Mouse (Mus musculus) adrenal gland, postnatal 25 days (tissue): Measurements from ENCODE around the gene Slitrk4. TPM values are rescaled to one million over a fixed set of nuclear protein-coding genes. Genes with fewer than 3 reads are reported as not detected.

Experiments
- DNase-seq: peaks from one replicate; pipeline ENCODE4 v3.0.0; 2021; ENCODE audit warnings: mixed read lengths
- long read RNA-seq: library from polyadenylated mRNA; stranded (forward); transcript quantifications from one replicate; pipeline ENCODE4 v2.0.0, GENCODE M21; 2021
- total RNA-seq: library from RNA; stranded (reverse); gene quantifications from 2 replicates; pipeline ENCODE4 v1.2.3, GENCODE M21; 2021

Slitrk4 gene
- total RNA-seq: not detected in 2 replicates
- long read RNA-seq: 0 reads

DNA sequence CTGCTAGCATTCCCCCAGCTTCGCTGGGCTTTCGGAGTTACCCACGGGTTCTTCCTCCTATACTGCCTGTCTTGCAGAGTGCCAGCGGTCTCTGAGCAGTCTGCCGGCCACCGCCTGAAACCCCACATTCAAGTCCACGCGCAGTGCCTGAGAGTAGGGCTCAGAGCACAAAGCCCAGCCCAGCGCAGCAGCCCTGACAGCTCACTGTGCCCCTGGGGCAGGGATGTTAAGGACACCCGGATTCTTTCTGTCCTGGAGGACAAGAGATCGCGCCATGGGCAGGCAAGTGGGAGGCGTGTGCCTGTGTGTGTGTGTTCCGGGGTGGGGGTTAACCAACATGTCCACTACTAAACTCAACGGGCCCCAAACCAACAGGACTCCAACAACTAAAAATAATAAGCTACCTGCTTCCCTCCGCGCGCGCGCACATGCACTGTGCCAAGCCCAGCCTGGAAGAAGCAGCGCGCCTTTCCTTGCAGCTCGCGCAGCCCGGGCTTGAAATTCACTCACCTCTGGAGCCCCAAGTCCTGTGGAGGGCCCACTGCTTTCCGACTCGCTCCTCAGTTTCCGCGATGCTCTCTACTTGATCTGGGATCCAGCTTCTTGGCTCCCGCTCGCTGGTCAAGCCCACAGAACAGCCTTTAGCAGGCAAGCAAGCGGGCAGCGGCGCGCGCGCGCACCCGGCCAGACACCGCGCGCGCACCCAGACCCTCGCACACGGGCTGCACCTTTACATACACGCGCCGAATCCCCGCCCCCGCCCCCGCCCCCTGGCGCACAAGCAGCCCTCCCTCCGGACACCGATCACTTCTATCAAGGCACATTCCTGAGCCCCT lies at the start of gene Slitrk4:
TSS of gene Slitrk4 (minus strand) at position 707 of the 836 bp plus-strand sequence.
- no peak for DNase-seq

DNA sequence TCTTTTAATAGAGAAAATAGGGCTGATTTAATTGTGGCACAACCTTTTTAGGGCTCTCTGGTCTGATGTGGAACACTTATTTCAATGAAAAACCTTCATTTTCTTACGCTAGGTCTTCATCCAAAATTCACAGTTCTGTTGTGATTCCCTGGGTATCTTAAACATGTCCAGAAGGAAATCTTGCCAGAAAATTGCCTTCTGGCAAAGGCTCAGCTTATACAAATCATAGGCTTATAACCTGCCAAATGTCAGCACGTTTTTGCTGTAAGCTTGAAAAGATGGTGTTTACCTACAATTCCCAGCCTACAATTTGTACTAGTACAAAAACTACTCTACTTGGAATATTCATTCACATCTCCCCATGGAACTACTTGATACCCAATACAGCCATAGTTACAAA lies 42.7 kb upstream of the Slitrk4 start:
- no peak for DNase-seq

DNA sequence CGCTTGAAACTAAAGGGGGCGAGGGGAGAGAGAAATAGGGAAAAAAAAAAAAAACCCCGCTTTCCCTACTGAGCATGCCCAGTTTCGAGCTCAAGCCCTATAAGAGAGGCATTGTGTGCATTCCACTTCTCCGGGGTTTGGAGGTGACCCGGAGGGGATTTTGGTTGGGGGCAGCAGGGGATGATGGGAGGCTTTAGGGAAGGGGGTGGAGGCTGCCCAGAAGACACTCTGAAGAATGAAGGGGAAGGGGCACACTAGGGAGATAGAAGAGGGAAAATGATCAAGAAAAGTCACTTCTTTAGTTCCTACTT lies 1.1 kb upstream of the Slitrk4 start:
- DNase-seq: no peak

DNA sequence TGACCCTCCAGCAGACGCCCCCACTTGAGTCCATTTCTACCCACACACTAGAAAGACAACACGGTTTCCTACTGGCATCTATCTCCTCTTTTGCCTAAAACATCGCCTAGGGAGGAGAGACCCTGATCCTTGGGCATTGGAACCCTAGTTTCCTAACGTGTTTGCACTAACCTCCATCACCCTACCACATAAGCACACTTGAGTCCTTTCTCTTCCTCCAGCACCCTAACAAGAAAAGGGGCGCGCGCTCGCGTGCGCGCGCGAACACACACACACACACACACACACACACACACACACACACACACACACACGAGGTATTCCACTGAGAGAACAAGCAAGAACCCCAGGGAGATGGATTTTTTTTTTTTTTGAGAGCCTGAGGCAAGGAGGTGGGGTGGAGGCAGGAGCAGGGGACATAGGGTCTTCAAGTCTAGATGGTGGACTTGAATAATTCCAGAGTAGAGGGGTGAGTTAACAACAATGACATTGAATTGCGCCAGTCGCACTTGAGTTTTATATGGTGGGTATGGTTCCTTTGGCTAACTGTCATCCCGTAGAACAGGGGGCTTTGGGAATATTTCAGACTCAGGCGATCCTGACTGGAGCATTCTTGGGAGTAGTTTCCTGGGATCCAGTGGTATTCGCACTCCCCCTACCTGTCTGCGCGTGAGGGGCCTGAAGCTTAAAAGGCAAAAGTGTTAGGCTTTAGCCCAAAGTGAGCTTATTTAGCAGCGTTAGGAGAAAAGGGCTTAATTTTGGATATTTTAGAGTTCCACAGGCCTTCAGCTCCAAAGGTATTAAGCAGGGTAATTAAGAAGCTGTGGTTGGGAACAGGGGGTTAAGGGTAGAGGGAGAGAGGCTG lies 562 bp upstream of the Slitrk4 start:
- no peak for DNase-seq

DNA sequence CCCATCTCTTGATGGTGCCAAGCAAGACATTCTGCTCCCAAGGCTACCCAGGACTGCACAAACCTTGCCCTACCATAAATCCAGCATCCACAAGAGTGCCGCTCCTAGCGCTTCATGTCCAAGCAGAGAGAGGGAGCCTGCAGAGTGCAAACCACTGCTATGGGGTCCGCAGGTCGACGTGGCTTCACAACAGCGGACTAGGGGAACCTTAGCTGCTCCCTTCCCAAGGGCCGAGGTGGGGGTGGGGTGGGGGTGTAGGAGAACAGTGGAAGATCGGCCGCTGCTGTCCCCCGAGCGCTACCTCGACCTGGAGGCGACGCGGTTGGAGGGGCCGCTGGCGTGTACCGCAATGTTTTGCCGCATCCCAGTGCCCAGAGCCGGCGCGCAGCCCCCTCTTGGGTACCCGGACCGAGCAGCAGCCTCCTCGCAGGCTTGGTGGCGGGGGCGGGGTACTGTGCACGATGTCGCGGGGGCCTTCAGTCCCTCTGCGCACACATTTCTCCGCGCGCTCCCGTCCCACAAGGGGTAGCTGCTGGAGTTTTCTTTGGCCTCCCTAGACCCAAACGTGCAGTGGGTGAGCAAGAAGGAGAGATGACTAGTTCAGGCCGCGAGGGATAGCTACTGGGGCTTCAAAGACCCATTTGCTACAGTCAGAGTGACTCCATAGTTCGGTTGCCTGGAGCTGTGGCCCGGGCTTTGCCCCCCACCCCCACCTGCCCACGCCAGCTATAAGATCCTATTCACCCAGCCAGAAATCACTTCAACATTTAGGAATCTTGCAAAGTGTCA lies 1.1 kb downstream of the Slitrk4 start:
- no peak for DNase-seq

DNA sequence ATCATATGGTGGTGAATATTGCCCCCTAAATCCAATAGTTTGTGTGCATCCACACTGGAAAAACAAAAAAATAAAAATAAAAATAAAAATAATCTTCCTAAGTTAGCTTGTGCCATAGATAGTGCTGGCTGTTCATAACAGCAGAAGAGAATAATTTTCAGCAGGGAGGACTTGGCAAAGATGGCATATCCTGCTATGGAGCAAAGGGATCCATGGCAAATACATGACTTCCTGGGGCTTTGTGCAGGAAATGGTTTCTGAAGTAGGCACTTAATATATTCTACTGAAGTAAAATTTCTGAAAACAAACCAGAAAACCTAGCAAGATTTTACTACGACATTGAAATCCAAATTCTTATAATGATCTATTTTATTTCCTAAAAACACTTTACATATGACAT lies 13.3 kb downstream of the Slitrk4 start:
- no peak for DNase-seq

Other genes starting within 250 kb of the Slitrk4 start
- gene Gm6760, start 124.8 kb downstream of the Slitrk4 start, total RNA-seq: not detected in 2 replicates
- gene 3830417A13Rik, start 103.4 kb downstream of the Slitrk4 start, total RNA-seq: not detected in 2 replicates